Comparison of ENCODE assay signal across 8 mouse cellular contexts in the genomic region with DNA sequence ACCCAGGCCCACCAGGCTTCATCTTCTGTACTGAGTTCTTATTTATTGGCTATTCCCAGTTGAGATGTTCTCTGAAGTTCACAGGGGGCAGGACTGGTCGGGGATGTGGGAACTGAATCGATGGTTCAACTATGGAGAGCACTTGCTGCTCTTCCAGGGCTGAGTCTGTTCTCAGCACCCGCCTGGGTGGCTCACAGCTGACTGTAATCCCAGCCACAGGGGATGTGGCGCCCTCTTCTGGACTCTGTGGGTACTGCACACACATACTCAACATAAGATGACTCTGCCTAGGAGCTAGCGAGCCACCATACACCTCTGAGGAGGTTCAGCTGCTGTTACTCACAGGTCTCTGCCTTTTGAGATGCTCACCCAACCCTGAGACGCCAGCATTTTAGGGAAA.
DNase-seq lines count a peak whose midpoint lies in the region; ATAC-seq and TF ChIP-seq lines count a peak whose summit lies in the region.

No protein-coding gene starts in this region.

- H3K4me2 ChIP-seq in lung, postnatal 0 days (replicated peaks; ENCODE audit: low read depth, low read length), result no peak overlapping the region

- WGBS in heart, adult 2 months, result 82% methylated on average over 6 of the region's 6 CpGs
- WGBS in lung, postnatal 0 days, result 85% methylated on average over 6 of the region's 6 CpGs
- WGBS in bone marrow, adult 2 months, result 79% methylated on average over 6 of the region's 6 CpGs

- H3K79me2 ChIP-seq in heart, adult 2 months (replicated peaks; ENCODE audit: control insufficient read depth, insufficient read depth, low read length), result no peaks in the 10 kb centered on the region

- no peaks in the 10 kb centered on the region for H3K4me1 ChIP-seq in heart, adult 2 months (ENCODE audit: control insufficient read depth, insufficient read depth, low read length)
- H3K4me1 ChIP-seq in lung, postnatal 0 days (ENCODE audit: insufficient read depth, low read depth, low read length), result no peaks in the 10 kb centered on the region
- no peaks in the 10 kb centered on the region for H3K4me1 ChIP-seq in bone marrow, adult 2 months (ENCODE audit: control insufficient read depth, insufficient read depth, low read length)

- no peak for TF ChIP-seq EP300 in heart, adult 2 months (IDR thresholded peaks at IDR 0.05; ENCODE audit: insufficient read depth, low read depth, low read length)
- TF ChIP-seq EP300 in lung, postnatal 0 days (IDR thresholded peaks at IDR 0.05), result no peak

- no peak overlapping the region for H3K4me3 ChIP-seq in heart, adult 2 months
- H3K4me3 ChIP-seq in lung, postnatal 0 days (ENCODE audit: low read depth, low read length), result no peak overlapping the region
- H3K4me3 ChIP-seq in bone marrow, adult 2 months (replicated peaks; ENCODE audit: control insufficient read depth, low read depth, low read length), result no peak overlapping the region

- no peak overlapping the region for H3K9ac ChIP-seq in heart, adult 2 months (ENCODE audit: low read depth, low read length)
- no peak overlapping the region for H3K9ac ChIP-seq in lung, postnatal 0 days (replicated peaks; ENCODE audit: low read depth)

- H3K27ac ChIP-seq in heart, adult 2 months, result no peak overlapping the region
- H3K27ac ChIP-seq in lung, postnatal 0 days (ENCODE audit: low read length), result no peak overlapping the region
- H3K27ac ChIP-seq in bone marrow, adult 2 months (ENCODE audit: control insufficient read depth, insufficient read depth, low read depth, low read length, poor library complexity), result no peak overlapping the region

- intact Hi-C loops in heart, adult 2 months (cut with DNase I), result no loop called here

- peak; percentile 46 for TF ChIP-seq CTCF in heart, adult 2 months (IDR thresholded peaks at IDR 0.05)
- peak; percentile 60 for TF ChIP-seq CTCF in lung, postnatal 0 days (IDR thresholded peaks at IDR 0.05)
- TF ChIP-seq CTCF in bone marrow, adult 2 months (IDR thresholded peaks at IDR 0.05; ENCODE audit: control insufficient read depth, insufficient read depth, low read length), result peak; percentile 54

- DNase-seq in heart, adult 2 months, result no peak
- no peak for DNase-seq in heart, adult 9 months (ENCODE audit: low spot score in 2 of 2)
- DNase-seq in lung, postnatal 0 days (ENCODE audit: low spot score), result no peak
- DNase-seq in lung, postnatal 14 days, result no peak
- DNase-seq in thymus, postnatal 14 days, result peak; percentile 31
- no peak for DNase-seq in layer of hippocampus, adult 8-10 months (ENCODE audit: low spot score in 2 of 2)
- no peak for DNase-seq in spleen, postnatal 4 days (ENCODE audit: low spot score in 2 of 2)

- ATAC-seq in lung, postnatal 0 days, result no peak

- TF ChIP-seq POLR2A in heart, adult 2 months (IDR thresholded peaks at IDR 0.05; ENCODE audit: insufficient read depth, low read depth, low read length), result no peak
- TF ChIP-seq POLR2A in bone marrow, adult 2 months (IDR thresholded peaks at IDR 0.05; ENCODE audit: borderline replicate concordance, control insufficient read depth, low read depth, low read length), result no peak

- H3K27me3 ChIP-seq in heart, adult 2 months (ENCODE audit: control insufficient read depth, insufficient read depth, low read length), result no peaks in the 10 kb centered on the region
- no peaks in the 10 kb centered on the region for H3K27me3 ChIP-seq in lung, postnatal 0 days (replicated peaks; ENCODE audit: insufficient read depth, low read length)

- H3K9me3 ChIP-seq in lung, postnatal 0 days (ENCODE audit: low read length), result no peaks in the 10 kb centered on the region

- no peaks in the 10 kb centered on the region for H3K36me3 ChIP-seq in heart, adult 2 months (ENCODE audit: control insufficient read depth, insufficient read depth, low read length)
- H3K36me3 ChIP-seq in lung, postnatal 0 days (ENCODE audit: insufficient read depth, low read length), result no peaks in the 10 kb centered on the region
